Mouse (Mus musculus): ENCODE measurements at regions not wholly inside any gene's neighbourhood (a gene's known extent, or its start where the extent isn't known, plus 50 kb on each side); places are given as distances from the start of the nearest gene placed in this dataset.
"Not testable (repeated sequence)": the region's sequence is repeated elsewhere in the genome, so short reads cannot be mapped to it uniquely, and the experiment has no call there.

DNA sequence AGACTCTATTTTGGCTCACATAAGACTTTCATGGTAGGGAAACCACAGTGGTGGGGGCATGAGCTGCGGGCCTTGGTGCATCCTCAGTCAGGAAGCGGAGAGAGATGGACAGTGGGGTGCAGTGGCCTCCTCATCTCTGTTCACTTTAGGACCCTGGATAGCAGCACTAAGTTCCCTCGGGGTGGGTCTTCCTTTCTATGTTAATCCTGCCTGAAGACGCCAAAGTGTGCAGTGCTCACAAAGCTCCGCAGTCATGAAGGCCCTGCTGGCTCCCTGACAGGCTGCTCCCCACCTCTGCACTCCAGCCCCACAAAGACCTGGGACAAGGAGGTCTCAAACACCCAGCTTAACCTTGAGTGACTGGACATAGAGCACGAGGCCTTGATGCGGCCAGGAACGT lies 56.8 kb downstream of the Sox1 start:
- H3K27ac ChIP-seq = no peak overlapping the region
- no peak for DNase-seq (ENCODE audit: low spot score in 2 of 2)
- H3K4me3 ChIP-seq = no peak overlapping the region
- no peak for TF ChIP-seq CTCF (conservative IDR thresholded peaks at IDR 0.05)

DNA sequence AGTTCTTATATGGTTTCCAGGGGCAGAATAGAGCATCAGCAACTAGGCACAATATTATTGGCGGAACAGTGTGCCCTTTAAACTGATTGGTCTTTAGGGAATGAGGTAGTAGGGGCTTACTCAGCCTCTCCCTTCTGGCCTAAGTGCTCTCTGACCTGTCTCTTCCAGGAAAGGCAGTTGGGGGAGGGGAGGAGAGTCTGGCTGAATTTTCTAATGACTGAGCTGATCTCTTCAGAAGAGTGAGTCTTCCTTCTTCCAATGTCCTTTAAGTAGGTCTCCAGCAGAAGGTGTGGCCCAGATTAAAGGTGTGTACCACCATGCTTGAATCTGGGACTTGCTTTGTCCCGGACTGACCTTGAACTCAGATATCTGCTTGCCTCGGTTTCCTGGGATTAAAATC lies 60.3 kb downstream of the Sox1 start:
- H3K27ac ChIP-seq; DNase-seq (ENCODE audit: low spot score in 2 of 2); H3K4me3 ChIP-seq: not testable (repeated sequence)

DNA sequence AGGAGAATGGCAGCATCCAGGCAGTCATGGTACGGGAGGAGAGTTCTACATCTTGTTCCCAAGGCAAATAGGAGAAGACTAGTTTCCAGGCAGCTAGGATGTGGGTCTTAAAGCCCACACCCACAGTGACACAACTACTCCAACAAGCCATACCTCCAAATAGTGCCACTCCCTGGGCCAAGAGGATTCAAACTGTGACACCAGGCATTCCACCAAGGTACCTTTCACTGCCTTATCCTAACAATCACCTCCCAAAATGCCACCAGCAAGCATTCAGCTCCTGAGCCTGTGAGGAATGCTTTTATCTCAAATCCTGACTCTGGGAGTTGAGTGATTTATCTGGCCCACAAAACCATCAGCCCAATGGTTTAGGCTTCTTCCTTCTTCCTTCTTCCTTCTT lies 61.2 kb downstream of the Sox1 start:
- H3K27ac ChIP-seq = no peak overlapping the region
- DNase-seq (ENCODE audit: low spot score in 2 of 2) = no peak
- no peak overlapping the region for H3K4me3 ChIP-seq
- no peak for TF ChIP-seq CTCF (conservative IDR thresholded peaks at IDR 0.05)

DNA sequence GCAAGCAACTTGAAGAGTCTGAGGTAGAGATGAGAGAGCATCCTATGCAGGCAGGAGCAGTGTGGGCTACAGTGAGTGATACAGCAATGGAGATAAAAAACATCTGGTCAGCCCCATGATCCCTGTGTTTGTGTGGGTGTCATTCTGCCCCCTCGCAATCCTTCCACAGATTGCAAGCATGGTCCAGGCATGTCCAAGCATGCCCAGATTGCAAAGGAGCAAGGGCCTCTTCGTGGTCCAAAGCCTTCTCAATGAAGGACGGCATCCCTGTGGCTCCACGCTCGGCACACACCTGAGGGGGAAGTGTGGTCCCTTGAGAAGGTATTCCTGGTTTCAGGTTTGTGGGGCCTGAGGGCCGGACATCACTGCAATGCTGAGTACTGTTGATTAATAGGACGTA lies 61.9 kb downstream of the Sox1 start:
- Histone ChIP-seq H3K4me3 (no peak overlapping the region), H3K27ac (no peak overlapping the region)
- TF ChIP-seq CTCF (conservative IDR thresholded peaks at IDR 0.05) = no peak
- DNase-seq (ENCODE audit: low spot score in 2 of 2) = no peak

DNA sequence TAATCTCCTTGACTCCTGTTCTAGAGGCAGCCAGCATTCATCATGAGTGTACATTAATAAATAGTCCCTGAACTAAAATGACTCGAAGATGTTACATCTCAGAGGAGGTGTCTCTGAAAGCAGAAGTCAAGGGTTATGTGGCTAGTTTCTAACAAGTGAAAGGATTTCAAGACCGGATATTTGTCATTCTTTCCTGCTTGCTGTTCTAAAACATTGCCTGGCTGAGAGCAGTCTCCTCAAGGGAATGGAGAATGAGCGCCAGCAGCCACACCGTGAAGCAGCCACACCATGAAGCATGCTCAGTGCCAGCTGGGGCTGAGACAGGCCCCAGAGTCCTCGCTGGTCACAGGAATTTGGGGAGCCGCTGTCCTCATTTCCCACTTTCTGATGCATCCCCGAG lies 71.8 kb downstream of the Sox1 start:
- no peak overlapping the region for H3K27ac ChIP-seq
- no peak for DNase-seq (ENCODE audit: low spot score in 2 of 2)
- TF ChIP-seq CTCF (conservative IDR thresholded peaks at IDR 0.05) = no peak
- no peak overlapping the region for H3K4me3 ChIP-seq

DNA sequence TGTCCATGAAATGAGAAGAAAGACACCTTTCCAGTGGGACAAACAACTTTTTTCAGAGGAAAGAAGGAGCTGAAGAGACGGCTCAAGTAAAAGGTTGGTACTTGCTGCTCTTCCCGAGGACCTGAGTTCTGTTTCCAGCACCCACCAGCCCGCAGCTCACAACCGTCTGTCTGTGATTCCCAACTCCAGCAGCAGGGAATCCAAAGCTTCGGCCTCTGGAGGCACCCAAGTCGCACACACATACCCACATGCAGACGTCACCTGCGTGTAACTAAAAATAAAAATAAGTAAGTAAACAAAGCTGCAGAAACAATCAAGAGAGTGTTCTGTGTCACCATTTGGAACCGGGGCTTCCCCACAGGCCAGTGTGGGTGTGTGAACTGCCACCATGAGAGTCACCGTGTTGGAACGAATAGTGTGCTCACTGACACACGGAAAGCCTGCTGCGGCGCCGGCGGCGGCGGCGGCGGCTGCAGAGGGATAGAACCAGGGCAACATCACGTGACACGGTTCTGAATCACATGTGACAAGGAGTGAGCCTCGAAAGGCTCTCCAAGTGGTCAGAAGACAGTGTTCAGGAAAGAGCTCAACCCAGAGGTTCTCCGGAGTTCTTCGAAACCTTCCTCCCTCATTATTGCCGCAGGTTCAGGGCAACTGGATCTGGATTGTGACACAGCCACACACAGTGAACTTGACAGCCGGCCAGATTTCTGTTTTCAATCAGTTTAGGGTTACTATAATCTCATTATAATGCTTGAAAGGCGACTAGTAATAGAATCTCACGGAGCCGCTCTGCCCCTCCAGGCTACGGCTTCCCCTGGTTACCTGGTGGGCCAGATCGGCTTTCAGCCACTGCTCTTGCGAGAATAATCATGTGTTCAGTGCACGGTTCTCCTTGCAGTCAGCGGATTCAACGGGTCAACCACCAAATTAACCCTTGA lies 72.6 kb downstream of the Sox1 start:
- H3K27ac ChIP-seq = no peak overlapping the region
- no peak for DNase-seq (ENCODE audit: low spot score in 2 of 2)
- no peak overlapping the region for H3K4me3 ChIP-seq
- no peak for TF ChIP-seq CTCF (conservative IDR thresholded peaks at IDR 0.05)

DNA sequence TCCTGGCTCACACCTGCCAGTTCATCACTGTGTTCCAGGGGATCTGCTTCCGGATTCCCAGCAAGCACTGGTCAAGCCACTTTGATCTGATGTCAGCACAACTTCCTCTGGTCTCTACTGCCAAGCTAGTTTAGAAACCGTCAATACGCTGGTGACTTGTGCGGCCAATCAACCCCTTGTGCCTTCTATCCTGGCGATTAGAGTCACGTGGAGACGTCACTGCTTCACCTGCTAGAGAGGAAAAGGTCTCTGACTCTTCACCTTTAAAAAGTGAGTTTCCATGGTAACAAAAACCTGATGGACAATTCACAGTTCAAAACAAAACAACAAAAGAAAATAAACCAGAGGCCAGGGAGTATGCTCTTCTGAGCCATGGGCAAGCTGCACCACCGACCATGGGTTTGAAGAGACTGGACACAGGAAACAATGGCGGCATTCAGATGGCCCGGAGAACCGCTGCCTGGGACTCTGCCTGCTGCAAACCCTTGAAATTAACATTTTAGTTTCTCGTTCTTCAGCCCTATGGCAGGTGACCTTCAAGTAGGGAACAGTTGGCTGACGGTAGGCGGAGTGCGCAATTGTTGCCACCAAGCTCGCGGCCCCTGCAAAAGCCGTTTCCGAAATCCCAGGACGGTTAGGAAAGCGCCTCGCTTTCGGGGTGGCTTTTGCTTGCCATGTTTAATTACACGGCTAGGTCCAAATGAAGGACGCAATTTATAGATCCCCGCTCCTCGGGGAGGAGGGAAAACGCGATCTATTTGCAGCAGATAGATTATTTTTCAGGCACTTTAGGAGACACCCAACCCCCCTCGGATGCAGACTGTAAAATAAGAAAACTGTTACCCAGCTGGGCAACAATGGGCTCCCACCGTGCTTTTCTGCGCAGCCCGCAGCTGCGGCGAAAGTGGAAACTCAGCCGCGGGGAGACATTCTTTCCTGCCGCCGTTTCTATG lies 82.6 kb downstream of the Sox1 start:
- H3K27ac ChIP-seq = no peak overlapping the region
- DNase-seq (ENCODE audit: low spot score in 2 of 2) = no peak
- peak overlapping the region; percentile 49 for H3K4me3 ChIP-seq
- no peak for TF ChIP-seq CTCF (conservative IDR thresholded peaks at IDR 0.05)

DNA sequence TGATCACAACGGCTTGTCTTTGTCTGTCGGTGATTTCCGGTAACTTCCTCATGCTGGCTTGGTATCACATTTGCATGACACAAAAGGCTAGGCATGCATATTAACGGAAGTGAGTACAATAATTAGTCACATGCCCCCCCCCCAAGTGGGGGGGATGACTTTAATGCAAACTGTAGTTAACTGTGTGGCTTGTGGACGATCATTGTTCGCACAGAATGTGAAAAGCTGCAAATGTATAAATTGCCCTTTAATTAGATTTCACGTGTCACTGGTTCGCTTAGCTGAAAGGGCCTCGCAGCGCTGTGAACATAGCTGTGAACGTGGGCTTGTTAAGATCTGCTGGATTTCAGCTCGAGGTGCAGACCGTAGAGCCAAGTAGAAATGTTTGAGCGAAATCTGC lies 86.8 kb downstream of the Sox1 start:
- no peak for DNase-seq (ENCODE audit: low spot score in 2 of 2)
- TF ChIP-seq CTCF (conservative IDR thresholded peaks at IDR 0.05) = no peak
- Histone ChIP-seq H3K27ac (no peak overlapping the region), H3K4me3 (no peak overlapping the region)

DNA sequence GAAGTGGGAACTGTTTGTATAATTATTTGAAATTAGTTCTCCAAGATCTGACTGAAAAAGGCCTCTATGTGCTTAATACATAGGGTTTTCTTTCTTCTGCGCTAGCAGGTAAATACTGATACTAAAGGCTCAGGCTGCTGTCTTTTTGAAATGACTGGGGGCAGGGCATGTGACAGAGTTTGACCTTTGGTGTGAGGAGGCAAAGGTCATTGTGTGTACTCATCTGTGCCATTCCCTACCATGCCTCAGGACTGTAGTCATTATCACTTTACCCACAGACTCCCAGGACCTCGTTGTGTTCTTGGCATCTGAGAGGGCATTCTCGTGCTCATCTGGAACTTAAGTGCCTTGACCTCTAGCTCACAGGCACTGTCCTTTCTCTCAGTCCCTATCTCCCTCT lies 88.5 kb downstream of the Sox1 start:
- TF ChIP-seq CTCF (conservative IDR thresholded peaks at IDR 0.05) = no peak
- H3K4me3 ChIP-seq = no peak overlapping the region
- DNase-seq (ENCODE audit: low spot score in 2 of 2) = no peak
- no peak overlapping the region for H3K27ac ChIP-seq

DNA sequence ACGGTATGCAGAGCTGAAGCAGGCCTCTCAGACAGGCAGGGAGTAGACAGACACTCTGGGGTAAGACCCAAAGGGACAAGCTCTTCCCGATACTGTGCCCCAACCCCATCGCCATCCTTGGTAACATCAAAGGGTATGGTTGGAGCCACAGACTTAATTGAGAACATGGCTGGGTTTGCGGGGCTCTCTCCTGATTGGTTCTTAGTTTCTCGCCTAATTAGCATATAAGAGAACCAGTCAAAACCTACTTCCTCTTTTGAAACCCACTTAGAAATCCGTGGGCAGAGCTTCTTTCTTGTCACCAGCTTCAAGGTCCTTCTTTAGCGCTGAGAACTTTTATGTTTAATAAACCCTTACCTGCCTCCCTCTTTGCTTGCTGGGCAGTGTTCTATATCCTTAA lies 87.5 kb upstream of the Spaca7 start:
- TF ChIP-seq CTCF (conservative IDR thresholded peaks at IDR 0.05) = no peak
- Histone ChIP-seq H3K27ac (peak overlapping the region; percentile 72; the same call in 1 of the 2 replicates), H3K4me3 (no peak overlapping the region)
- DNase-seq (ENCODE audit: low spot score in 2 of 2) = no peak

DNA sequence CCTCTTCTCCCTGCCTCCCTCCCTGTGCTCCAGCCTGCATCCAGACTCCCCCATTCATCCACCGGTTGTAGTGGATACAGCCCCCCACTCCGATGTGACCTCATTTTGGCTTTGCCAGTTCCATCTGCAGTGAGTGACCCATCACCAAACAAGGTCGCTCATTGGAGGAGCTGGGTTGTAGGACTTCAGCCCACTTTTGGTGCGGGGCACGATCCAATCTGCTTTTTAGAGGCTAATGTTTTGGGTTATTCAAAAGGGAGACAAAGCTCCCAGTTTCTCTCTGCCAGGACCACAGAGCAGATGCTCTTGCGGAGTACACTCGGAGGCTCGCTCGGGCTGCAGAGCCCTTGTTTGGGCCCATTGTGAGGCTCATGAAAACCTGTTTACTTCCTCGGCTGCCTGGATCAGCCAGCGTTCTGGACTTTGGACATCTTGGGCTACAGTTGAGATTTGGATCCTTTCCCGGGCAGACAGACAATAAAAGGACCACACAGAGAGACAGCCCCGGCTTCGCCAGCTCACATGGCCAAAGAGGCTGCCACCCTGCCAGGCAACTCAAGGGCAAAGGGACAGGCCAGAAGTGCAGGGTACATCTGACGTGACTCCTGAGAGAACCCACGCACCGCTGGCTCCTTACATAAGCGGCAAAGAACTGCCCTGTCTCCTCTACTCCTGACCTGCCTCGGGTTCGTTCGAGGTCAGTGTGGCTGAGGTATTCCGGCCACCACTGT lies 86.3 kb upstream of the Spaca7 start:
- DNase-seq (ENCODE audit: low spot score in 2 of 2) = peak; percentile 56 to 64
- H3K4me3 ChIP-seq = no peak overlapping the region
- no peak for TF ChIP-seq CTCF (conservative IDR thresholded peaks at IDR 0.05)
- peak overlapping the region; percentile 72 for H3K27ac ChIP-seq

DNA sequence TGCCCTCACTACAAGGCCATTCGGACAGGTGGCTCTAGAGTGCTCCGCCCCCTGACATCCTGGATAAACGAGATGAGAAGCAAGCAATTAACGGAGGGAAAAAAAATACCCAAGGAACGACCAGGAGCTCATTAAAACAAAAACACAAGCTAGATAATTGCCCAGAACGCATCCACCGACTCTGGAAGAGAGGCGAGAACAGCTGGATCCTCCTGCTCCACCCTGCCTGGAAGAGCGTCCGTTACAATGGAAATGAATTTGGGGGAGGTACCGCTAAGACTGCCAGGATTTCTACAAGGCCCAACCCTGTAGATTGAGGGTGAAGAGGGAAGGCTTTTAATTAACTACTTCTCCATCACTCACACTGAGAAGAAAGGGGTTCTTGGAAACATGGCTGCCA lies 85.6 kb upstream of the Spaca7 start:
- Histone ChIP-seq H3K27ac (peak overlapping the region; percentile 69), H3K4me3 (no peak overlapping the region)
- DNase-seq (ENCODE audit: low spot score in 2 of 2) = no peak
- TF ChIP-seq CTCF (conservative IDR thresholded peaks at IDR 0.05) = no peak

DNA sequence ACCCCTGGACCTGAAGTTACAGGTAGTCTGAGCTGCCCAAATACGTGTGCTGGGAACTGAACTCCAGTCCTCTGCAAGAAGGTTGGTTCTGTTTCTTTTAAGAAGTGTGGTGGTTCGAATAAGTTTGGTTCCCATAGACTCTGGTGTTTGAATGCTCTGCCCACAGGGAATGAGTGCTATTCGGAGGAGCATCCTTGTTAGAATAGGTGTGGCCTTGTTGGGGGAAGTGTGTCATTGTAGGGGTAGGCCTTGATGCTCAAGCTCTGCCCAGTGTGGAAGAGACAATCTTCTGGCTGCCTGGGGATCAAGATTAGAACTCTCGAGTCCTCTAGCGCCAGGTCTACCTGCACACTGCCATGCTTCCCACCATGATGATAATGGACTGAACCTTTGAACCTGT lies 83.6 kb upstream of the Spaca7 start:
- DNase-seq (ENCODE audit: low spot score in 2 of 2) = no peak
- H3K27ac ChIP-seq = no peak overlapping the region
- H3K4me3 ChIP-seq = no peak overlapping the region
- no peak for TF ChIP-seq CTCF (conservative IDR thresholded peaks at IDR 0.05)
